Mouse (Mus musculus) thymus, adult 2 months (tissue): ENCODE data around the gene Fam241a.

Experiments used
- CTCF ChIP-seq: fragments of 200-500 bp; IDR thresholded peaks from 2 replicates; pipeline ENCODE4 v1.5.1; 2012; ENCODE audit warnings: mild to moderate bottlenecking, control low read depth, low read length, moderate library complexity, borderline replicate concordance; ENCODE audit not compliant: control insufficient read depth, poor library complexity, insufficient read depth; ENCODE audit errors: extremely low read depth
- POLR2A ChIP-seq: fragments of 200-500 bp; IDR thresholded peaks from 2 replicates; pipeline ENCODE4 v1.6.1; 2012; ENCODE audit warnings: mild to moderate bottlenecking, low read length, control low read depth, moderate library complexity; ENCODE audit not compliant: control insufficient read depth, poor library complexity, insufficient read depth; ENCODE audit errors: extremely low read depth

DNA sequence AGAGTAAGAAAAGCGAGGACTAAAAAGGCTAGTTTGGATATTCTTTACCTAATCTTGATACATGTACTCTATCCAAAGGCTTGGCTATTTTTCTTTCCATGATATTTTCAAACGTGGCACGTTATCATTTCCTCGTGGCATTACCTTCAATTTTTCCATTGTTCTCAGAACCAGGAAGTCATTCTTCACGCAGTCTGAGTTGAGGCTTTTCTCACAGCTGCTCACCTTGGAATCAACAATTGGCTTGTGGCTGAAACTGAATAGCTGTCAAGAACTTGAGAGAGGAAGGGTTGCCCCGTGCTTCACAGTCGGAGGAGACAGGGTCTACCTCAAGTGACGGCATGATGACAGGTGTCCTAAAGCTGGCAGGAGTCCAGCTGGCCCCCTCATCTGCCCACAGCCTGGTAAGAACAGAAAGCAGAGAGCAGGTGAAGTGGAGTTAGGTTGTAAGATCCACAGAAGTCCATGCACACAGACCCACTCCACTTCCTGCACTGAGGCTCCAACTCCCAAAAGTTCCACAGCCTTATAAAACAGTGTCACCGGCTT, 30.6 kb upstream of the Fam241a start:
- TF ChIP-seq CTCF: no peak
- TF ChIP-seq POLR2A: no peak
